Mouse (Mus musculus) induced T-regulatory cell, adult 2 months (primary cell): ENCODE results near the gene Pam.
"Not testable (repeated sequence)": the region's sequence is repeated elsewhere in the genome, so short reads cannot be mapped to it uniquely, and the experiment has no call there.

ENCODE experiments used
- DNase-seq: peaks from one replicate; pipeline ENCODE4 v3.0.0-alpha.2; 2012; ENCODE audit warnings: low read depth

Pam gene

GRCm38 (mm10) chr1:97963711-97964110 lies 131.7 kb downstream of the Pam start:
- DNase-seq = no peak

DNA sequence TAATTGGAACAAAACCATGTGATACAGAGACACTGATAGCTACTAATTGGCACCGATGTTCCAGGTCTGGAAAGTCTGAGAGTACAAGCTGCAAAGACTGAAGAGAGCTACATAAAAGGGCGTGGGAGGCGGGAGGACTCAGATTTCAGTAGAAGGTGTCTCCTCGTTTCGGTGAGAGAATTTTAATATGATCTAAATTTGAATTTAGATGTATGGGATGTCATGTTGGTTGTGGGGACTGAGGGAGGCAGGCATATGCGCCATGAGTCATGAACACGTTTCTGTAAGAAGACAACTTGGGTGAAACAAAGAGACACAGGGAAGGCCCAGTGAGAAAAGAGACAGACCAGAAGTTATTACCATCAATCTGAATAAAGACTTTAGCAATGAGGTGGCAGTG lies 133.3 kb downstream of the Pam start:
- no peak for DNase-seq

DNA sequence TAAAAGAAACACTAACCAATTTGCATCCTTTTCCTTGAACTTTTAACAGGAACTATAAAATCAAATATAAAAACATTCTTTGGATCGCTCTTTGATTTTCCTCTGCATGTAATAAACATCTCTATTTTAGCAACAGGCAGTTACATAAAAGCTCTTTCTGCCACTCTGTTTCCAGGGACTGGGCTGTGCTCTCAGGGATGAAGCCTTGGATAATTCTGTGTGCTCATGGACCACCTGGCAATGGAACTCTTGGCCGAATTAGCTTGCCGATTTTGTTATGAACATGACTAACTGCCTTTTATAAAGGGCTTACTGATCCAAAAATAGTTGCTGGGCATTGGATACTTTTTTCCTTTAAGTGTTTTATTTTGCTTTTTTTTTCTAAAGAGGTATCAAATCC lies 134.8 kb downstream of the Pam start:
- no peak for DNase-seq

DNA sequence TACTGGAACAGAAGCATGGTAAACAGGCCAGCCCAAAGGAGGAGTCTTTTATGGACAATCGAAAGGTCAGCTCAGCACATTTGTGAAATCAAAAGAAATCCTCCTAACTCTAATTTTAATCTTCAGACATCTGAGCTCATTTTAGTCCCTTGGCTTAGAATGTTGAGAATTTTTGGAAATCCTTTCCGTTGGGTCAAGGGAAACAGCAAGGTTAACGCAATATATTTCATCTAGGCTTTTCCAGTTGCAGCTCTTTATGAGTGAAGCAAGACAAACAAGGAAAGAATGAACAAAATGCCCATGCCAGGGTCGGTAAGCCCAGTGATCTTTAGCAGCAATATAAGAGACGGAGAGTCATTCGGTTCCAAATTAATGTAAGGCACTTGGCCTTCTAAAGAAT lies 135.3 kb downstream of the Pam start:
- no peak for DNase-seq

- DNase-seq = no peak
These were observed 136.7 kb downstream of the Pam start for GRCm38 (mm10) chr1:97958759-97959158.

DNA sequence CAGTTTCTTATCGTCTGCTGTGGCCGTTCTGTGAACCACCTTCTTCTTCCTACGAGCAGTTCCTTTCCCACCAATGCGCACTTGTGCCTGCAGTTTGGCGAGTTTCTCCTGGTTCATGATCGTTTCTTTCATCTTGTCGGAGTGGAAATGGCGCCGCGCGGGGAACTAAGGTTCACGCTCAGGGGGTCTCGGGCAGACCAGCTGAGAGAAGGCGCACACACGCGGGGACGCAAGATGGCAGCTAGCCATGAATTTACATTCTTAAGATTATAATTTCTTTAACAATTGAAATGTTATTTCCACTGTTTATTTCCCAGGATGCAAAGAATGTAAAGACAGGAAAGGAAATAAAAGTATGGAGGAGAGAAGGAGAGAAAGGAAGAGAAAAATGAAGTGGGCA lies 146.2 kb downstream of the Pam start:
- not testable (repeated sequence) for DNase-seq

GRCm38 (mm10) chr1:97947100-97947499 lies 148.3 kb downstream of the Pam start:
- no peak for DNase-seq

- DNase-seq = no peak
These were observed 151.4 kb downstream of the Pam start for GRCm38 (mm10) chr1:97943908-97944608.

DNA sequence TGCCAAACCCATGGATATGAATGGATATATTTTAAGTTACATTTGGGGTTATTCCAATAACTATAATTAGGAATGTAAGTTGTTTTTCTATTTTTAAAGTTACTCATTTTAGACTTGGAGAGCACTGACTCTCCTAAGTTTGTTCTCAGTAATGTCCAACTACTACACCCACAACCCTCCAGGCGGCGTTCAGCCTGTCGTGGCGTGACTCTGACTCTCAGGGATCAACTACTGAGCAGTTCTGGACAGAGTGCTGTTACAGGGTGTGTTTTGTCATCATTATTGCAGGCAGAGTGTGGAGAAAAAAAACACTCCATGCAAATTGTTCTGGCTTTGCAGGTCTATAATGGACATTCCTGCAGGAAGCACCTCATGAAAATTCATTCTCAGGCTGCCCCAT lies 152.0 kb downstream of the Pam start:
- DNase-seq = no peak

DNA sequence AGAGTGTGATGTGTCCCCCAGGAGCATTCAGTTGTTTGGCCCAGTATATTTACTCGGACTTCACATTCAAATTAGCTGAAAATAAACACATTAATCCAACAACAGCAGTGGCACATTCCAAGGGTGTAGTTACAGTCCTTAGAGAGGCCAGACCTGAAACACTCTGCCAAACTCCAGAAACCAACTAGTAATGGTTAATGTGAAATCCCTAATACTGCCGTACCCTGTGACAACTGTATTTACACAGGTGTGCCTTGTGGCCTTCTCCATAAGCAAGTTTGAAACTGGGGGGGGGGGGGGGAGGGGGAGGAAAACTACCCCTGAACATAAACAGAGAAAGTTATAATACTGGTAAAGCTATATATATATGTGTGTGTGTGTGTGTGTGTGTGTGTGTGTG lies 152.5 kb downstream of the Pam start:
- no peak for DNase-seq

DNA sequence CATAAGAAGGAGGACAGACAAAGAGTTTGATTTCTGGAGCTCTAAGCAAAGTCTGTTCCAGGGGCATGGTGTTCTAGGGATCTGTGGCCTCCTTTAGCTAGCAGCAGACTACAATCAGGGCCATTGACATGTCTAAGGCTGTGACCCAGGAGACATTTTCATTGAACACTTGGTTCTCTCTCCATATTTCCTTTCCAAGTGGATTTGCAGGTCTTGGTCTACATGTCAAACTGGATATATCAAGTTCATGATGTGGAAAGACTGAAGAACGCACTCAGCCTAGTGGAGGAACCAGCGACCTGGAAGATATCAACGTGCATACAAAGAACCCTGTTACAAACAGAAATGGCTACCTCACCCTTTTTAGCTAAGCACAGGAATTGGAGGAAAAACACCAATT lies 156.9 kb downstream of the Pam start:
- DNase-seq = no peak

DNA sequence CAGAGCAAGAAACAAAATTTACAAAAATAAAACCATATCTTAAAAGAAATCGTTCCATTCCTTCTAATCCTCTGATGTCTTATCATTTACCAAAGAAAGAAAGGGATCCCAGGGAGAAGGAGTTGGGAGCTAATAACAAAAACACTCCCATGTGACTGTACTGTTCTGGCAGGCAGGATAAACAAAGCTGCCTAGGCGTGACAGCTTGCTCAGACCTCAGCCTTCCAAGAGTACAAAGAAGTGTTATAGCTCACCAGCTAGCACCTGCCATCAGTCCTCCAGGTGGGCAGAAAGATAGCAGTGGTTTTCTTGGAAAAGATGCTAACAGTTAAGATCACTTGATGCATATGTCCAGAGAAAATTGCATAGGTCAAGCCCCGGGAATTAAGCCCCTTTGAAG lies 157.4 kb downstream of the Pam start:
- no peak for DNase-seq

DNA sequence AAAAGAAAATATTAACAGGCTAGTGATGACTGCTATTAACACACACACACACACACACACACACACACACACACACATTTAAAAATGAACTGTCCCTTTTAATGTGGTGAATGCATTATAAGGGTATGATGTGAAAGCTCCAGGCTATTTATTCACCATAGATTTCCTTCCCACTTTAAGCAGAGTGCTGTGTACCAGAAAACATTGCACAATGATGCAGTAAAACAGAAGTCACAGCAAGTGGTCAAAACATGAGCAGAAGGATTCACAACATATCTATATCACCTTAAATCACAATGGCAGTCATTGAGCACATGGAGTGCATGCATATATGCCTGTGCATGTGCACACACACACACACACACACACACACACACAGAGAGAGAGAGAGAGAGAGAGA lies 160.5 kb downstream of the Pam start:
- DNase-seq = no peak

DNA sequence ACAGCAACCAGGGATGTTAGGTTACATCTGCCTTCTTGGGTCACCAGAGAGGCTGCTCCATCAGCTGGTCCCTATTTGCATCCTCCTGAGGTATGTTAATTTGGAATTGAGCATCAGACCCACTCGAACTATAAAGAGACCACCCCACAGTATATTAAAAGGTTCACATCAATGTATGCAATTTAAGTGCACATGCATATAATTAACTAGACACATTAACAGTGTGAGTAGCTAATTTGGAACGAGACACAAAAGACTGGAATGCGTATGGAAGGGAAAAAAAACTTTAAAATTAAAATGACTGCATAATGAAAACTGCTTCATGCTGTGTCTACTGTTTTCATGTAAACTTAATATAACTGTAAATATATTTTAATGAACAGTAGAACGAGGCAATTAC lies 164.2 kb downstream of the Pam start:
- no peak for DNase-seq

- DNase-seq = no peak
These were observed 165.9 kb downstream of the Pam start for GRCm38 (mm10) chr1:97929415-97930028.

- no peak for DNase-seq
These were observed 168.7 kb downstream of the Pam start for GRCm38 (mm10) chr1:97926789-97927188.

GRCm38 (mm10) chr1:97926017-97926540 lies 169.4 kb downstream of the Pam start:
- DNase-seq = no peak

DNA sequence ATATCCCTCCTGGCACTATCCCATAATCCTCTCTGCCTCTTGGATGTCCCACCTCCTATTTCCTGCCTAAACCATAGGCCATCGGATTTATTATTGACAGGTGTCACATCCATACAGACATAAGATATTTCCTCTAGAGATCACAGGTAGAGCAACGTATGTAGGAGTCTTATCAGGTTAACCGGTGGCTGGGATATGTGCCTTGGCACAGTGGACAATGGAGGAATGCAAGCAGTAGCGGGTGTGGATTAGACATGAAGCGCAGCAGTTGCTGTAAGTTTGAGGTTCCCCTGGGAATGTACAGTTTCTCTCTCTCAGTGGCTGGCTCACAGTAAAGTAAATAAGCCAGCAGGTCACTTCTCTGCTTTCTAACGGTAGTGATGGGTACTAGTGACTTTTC lies 173.1 kb downstream of the Pam start:
- no peak for DNase-seq

GRCm38 (mm10) chr1:97921886-97922285 lies 173.6 kb downstream of the Pam start:
- no peak for DNase-seq

DNA sequence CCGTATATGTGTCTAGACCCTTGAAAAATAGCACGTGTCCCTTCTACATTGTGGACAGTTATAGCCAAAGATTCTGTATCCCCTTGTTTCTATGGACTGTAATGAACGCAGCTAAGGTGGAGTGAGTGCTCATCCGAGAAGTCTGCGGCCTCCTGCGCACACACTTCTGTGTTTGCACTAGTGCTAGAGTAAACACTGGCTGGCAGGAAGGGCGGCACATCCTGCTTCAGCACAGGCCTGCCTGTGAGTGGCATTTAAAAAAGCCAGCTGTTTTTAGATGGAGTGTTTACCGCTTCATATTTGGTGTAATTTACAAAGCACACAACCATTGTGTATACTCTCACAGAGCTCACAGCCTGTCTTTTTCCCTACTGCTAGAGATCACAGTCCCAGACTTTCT lies 177.0 kb downstream of the Pam start:
- DNase-seq = no peak

DNA sequence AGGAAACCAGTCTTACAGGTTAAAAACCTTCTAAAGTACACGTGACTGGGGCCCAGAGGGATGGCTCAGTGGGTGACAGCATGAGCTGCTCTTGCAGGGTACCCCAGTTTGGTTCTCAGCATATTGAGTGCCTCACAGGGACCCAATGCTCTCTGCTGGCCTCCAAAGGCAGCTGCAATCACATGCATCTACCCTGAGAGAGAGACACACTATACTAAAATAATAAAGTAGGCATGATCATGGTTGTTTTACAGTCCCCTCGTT lies 178.5 kb downstream of the Pam start:
- DNase-seq = no peak

GRCm38 (mm10) chr1:97916218-97916970 lies 179.1 kb downstream of the Pam start:
- DNase-seq = no peak

- no peak for DNase-seq
These were observed 179.7 kb downstream of the Pam start for GRCm38 (mm10) chr1:97915726-97916125.
